Mouse (Mus musculus) heart, postnatal 36 days (tissue): ENCODE data around the gene Bzw2. TPM values are rescaled to one million over a fixed set of nuclear protein-coding genes. Genes with fewer than 3 reads are reported as not detected.

Experiments used
- DNase-seq, 2 experiments: peaks; one replicate each; pipeline ENCODE4 v3.0.0; 2021 to 2022
- intact Hi-C: fragments of 180-260 bp; cut with DNase I; formaldehyde crosslinking; loops from one replicate; pipeline ENCODE4 v1.15.1; 2025
- total RNA-seq, 2 experiments: library from RNA; stranded (reverse); gene quantifications; 2 replicates each; pipeline ENCODE4 v1.2.3; 2021

Bzw2 gene
- total RNA-seq, 2 experiments from 2014 or later, result 170 to 180 TPM

DNA sequence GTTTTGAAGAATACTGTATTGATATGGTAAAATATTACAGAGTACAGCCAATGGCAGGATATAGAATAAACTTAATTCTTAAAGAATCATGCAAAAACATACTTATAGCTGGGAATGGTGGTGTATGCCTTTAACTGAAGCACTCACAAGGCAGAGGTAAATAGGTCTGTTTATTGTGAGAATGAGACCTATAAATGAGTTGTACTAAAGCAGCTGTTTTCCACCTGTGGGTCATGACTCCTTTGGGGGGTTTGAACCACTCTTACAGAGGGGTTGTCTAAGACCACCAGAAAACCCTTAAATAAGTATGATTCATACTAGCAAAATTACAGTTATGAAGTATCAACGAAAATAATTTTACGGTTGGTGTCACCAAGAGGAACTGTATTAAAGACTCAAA is 72.5 kb downstream of the Bzw2 start:
- intact Hi-C loops, result no loop called here

DNA sequence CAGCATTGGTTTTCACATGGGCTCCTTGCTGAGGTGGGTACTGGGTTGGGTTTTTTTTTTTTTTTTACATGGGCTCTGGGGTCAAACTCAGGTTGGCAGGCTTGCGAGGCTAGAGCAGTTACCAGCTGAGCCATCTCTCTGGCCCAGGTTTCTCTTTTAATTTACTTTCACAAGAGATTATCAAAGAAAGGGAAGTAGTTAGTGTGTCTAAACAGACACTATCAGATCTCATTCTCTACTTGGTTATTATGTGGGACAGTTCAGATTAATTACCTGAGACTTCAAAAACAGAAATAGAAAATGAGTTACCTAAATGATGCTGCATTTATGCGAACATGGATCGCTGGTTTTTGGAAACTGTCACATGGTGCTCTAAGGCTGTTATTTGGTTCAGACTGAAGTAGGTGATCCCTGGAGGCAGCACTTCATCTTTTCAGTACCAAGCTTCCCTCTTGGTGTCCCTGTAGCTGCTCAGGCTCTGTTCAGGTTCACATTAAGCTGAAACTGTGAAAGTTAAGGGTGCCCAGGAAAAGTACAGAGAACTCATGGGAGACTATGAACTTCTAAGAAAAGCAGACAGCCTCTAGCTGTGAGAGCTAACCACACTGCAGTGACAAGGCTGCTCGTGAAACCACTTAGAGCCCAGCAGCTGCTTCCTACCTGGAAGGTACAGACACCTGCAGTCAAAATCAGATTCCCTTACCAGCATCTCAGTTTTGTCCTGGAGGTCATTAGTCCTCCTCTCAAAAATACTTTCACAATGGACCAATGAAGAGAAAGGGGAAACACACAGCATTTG is 79.6 kb downstream of the Bzw2 start:
- DNase-seq, result no peak
- intact Hi-C loops, result no loop called here

More for the DNA sequence above, 72.5 kb downstream of the Bzw2 start:
- no peak for DNase-seq

DNA sequence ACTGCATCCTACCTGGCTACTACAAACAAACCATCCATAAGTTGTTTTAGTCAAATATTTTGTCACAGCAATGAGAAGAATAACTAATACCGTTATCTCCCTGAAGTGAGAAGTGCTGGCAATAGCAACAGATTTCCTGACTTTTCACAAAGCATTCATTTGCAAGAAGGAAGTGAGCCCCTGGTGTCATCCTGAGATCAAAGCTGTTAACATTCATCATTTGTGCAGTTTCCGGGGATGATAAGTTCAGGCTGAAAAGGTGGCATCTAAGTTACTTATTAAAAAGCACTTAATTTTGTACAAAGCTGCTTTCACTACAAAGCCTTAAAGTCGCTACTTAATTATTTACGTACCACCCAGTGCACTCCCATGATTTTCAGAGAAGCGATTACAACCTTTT is 85.0 kb downstream of the Bzw2 start:
- no peak for DNase-seq
- intact Hi-C loops, result no loop called here

DNA sequence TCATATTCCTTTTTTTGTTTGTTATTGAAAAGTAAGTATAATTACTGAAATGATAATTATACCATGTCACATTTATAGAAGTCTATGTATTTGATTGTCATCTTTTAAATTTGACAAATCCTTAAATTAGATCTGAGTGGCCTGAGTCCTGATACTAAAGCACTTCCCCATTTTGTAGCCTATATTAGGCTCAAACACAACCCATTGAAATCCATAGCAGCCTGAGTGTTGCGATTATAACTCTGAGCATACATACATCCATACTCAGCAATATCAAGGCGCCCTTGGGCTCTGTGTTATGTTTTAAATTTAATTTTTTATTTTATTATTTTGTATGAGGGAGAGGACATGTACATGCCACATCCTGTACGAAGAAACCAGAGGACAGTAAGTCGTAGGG is 87.6 kb downstream of the Bzw2 start:
- intact Hi-C loops, result no loop called here
- no peak for DNase-seq

DNA sequence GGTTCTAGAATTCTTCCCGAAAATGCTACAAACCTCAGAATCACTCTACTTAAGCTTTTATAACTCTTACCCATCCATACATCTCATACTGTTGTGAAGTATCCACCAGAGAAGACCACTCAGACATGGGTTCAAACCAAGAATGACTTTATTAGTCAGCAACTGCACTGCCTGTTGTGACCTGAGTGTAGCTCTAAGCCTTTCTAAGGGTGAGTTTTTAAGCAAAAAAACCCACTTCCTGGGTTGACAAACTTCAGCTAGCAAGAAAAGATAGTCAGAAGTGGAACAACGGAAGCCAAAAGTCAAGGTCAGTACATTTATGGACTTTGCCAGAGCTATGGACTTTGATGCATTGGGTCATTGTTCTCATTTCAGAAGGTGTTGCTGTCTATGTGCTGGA is 90.3 kb downstream of the Bzw2 start:
- intact Hi-C loops, result no loop called here
- DNase-seq, result no peak

DNA sequence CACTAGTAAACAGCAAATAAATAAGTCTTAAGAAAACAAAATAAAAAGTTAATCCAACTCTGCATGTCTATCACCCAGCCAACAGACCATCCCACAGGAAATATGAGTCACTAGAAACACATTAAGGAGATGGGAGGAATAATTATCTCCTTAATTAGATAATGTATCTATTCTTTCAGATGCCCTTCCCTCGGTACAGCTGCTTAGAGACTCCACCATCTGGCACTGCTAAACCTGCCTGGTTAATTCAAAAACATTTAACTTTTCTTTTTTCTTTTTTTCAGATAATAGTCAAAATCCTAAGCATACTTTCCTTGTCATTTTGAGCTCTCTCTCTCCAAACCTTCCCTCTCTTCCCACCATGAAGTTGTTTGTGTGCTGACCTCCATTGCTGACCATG is 92.0 kb downstream of the Bzw2 start:
- intact Hi-C loops, result no loop called here
- DNase-seq, result no peak

DNA sequence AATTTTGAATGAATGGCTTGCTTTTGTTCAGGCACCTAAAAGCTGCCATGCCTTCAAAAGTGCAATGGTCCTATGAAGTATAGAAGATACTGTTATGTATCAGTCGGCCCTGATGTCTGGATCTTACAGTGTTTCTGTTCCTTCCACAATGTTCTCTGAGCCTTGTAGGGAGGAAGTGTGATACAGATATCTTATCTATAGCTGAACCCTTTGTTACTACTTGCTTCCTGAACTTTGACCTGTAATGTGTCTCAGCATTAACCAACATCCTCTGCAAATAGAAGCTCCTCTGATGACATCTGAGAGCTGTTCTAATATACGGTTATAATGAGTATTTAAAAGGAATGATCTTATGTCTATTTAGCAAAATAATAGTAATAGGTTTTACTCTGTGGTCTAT is 100.2 kb downstream of the Bzw2 start:
- DNase-seq, result no peak
- intact Hi-C loops, result no loop called here

DNA sequence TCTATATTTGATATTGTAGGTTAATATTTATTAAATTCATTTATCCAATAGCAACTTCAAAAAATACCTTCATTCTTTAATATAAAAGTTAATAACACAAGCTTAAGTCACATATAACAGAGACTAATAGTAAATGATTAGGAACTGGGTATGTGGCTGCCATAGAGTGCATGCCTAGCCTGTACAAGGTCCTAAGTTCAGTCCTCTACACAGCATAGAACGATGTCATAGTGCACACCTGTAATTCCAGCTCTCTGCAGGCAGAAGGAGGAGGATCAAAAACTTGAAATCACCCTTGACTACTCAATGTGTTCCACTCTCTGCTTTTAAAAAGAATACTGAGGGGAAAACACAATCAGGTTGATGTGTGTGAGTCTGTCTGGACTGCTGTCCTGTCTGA is 107.6 kb downstream of the Bzw2 start:
- DNase-seq, result no peak
- intact Hi-C loops, result no loop called here

DNA sequence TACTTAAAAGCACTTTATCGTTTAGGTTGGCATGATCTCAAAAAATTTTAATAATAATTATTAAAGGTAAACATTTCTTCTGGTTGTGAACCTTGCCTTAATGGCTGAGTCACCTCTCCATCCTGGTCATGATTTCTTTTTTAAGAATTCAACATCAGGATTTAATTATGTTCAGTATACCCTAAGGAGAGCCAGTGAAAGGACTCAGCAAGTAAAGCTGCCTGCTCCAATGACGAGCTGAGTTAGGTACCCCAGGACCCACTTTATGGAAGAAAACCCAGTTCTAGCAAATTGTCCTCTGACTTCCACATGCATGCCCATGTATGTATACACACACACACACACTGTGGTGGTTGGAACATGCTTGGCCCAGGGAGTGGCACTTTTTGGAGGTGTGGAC is 110.3 kb downstream of the Bzw2 start:
- DNase-seq, result no peak
- intact Hi-C loops, result no loop called here

DNA sequence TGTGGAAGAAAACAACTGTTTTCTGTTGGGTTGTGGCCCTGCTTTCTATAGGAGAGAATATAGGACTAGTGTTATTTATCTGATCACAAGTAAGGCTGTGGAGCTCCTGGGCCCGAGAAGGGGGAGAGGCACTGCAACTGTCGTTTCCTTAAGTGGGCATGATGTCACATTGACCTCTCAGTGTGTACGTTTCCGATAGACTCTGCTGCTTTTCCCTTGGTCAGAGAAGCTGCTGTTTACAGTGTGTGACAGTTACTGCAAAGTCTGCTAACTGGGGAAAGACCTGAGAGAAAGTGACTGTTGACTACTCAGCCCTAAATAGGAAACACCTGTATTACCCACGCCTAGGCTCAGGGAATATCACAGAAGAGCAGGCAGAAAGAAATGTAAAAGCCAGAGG is 111.7 kb downstream of the Bzw2 start:
- no peak for DNase-seq
- intact Hi-C loops, result no loop called here

DNA sequence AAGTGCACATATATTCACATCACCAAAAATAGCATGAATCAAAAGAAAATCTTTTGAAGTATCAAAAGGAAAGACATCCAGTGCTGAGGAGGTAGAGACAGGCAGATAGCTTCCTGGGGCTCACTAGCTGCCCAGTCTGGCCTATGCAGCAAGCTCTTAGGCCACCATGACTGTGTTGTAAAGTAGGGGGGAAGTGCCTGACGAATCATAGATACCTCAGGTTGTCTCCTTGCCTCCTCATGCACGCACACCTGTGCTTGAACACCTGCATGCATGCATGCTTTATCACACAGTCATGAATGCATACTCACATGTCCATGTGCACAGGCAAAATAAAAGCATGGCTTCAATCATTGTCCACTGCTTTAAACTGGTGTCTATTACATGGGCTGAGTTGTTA is 113.2 kb downstream of the Bzw2 start:
- intact Hi-C loops, result loop anchor here (5.0 kb wide), 2 partner anchors 113 to 147 kb away; partner anchors contain the start of genes Ankmy2 and Bzw2
- no peak for DNase-seq

DNA sequence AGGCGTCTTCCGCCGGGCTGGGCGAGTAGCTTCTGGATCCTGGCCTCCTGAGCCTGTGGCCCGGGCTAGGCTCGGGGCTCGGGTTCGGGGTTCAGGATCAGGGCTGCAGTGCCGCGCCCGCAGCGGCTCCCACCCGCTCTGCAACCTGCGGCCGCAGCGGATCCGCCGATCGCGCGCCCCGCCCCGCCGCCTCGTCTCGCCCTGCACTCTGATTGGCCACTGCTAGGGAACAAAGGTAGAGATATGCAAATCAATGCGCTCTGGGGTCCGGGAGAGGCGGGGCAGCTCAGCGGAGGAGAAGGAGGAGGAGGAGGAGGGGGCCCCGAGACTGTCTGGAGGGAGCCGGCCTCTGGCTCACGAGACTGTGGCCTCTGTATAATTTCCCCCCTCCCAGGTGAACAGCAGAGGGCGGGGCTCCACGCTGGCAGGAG is 115.5 kb downstream of the Bzw2 start, which contains the start of gene Tspan13:
Tspan13 (minus strand) TSS at position 153 of the 431 bp plus-strand sequence.
- DNase-seq, result peak; percentile 82 to 83
- intact Hi-C loops, result loop anchor here (5.0 kb wide), 2 partner anchors 115 to 145 kb away; partner anchors contain the start of genes Ankmy2 and Bzw2

Other genes with a start within 250 kb of the Bzw2 start
- not detected for gene Agr3, start 232.5 kb downstream of the Bzw2 start, total RNA-seq
- gene Agr2, start 165.2 kb downstream of the Bzw2 start, total RNA-seq, result not detected
- 10 to 100 TPM; 47.2 to 57.1 TPM for gene Tspan13, start 115.6 kb downstream of the Bzw2 start, total RNA-seq
- gene Ankmy2, start 966 bp downstream of the Bzw2 start, total RNA-seq, result 10 to 100 TPM; 14.5 to 17.2 TPM
- gene Lrrc72, start 95.3 kb upstream of the Bzw2 start, total RNA-seq, result not detected
- gene Sostdc1, start 156.1 kb upstream of the Bzw2 start, total RNA-seq, result under 1 TPM; 0.39 to 0.43 TPM
- 1 to 10 TPM; 4.6 to 5.8 TPM for gene Ispd, start 223.4 kb upstream of the Bzw2 start, total RNA-seq
- gene D630036H23Rik, start 224.1 kb upstream of the Bzw2 start, total RNA-seq, result under 1 TPM; 0.95 to 0.97 TPM